Mouse (Mus musculus) spleen, adult 2 months (tissue): ENCODE measurements around the gene Dnaja3.

Experiments used
- CTCF ChIP-seq: fragments of 200-500 bp; IDR thresholded peaks from 2 replicates; pipeline ENCODE4 v1.5.1; 2011; ENCODE audit warnings: mild to moderate bottlenecking, inconsistent platforms; ENCODE audit not compliant: insufficient read depth, insufficient read length, insufficient replicate concordance; ENCODE audit errors: extremely low read depth
- POLR2A ChIP-seq: fragments of 200-500 bp; IDR thresholded peaks from 2 replicates; pipeline ENCODE4 v1.6.1; 2011; ENCODE audit warnings: low read depth, low read length, inconsistent platforms

DNA sequence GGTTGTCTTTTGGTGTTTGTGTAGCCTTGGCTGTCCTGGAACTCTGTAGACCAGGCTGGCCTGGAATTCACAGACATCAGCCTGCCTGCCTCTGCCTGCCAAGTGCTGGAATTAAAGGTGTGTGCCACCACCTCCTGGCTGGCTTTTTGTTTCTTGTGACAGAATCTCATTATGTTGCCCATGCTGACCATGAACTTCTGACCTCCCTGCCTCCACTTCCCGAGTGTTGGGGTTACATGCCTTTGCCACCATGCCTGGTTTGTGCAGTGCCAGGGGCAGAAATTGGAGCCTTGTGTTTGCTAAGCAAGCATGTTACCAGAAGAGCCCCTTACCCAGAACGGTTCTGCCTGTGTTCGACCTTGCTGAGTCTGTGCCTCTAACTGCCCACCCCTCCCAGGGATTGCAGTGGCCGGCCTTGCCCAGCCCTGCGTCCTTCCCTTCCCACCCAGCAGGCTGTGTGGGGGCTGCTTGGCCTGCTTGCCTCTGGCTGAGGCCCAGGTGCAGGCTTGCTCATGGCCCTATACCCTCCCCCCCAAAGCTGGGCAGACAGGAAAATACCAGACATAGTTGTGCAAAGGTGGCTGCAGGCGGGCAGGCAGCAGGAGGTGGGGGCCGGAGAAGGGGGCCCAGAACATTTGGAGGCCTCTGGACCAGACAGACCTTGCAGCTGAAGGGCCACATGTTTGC, 36.9 kb upstream of the Dnaja3 start:
- TF ChIP-seq CTCF (no peak), POLR2A (no peak)
